Mouse (Mus musculus) lung, adult 2 months (tissue): ENCODE measurements around the gene Fam160a1.

ENCODE experiments used
- CTCF ChIP-seq: fragments of 200-500 bp; IDR thresholded peaks from 2 replicates; pipeline ENCODE4 v1.5.1; 2011; ENCODE audit warnings: mild to moderate bottlenecking, low read length, control low read depth; ENCODE audit not compliant: insufficient read depth
- POLR2A ChIP-seq: fragments of 200-500 bp; IDR thresholded peaks from 2 replicates; pipeline ENCODE4 v1.6.1; 2011; ENCODE audit warnings: low read depth, mild to moderate bottlenecking, control low read depth, low read length, borderline replicate concordance; ENCODE audit errors: extremely low read depth

DNA sequence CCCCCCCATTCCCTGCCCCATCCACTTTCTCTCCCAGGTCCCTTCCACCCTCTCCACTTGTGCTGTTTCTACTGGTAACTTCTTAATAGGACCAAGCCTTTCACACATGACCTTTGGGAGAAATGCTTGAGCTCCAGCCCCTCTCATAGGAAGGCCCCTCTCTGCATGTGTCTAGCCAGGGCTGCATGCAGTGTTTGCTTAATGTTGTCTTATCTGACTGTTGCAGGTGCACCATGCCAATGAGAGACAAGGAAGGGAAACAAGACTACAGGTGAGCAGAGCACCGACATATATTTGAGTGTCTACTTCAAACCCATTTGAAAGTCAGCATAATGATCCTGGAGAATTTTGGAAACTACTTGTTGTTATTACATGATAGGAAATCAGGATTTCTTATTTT, 200.7 kb downstream of the Fam160a1 start:
- TF ChIP-seq CTCF, result no peak
- no peak for TF ChIP-seq POLR2A
